Mouse (Mus musculus) urinary bladder, postnatal 14 days (tissue): Measurements from ENCODE around the gene Prss54.

ENCODE experiments used
- DNase-seq: peaks from one replicate; pipeline ENCODE4 v3.0.0; 2021; ENCODE audit warnings: low spot score

The Prss54 gene

DNA sequence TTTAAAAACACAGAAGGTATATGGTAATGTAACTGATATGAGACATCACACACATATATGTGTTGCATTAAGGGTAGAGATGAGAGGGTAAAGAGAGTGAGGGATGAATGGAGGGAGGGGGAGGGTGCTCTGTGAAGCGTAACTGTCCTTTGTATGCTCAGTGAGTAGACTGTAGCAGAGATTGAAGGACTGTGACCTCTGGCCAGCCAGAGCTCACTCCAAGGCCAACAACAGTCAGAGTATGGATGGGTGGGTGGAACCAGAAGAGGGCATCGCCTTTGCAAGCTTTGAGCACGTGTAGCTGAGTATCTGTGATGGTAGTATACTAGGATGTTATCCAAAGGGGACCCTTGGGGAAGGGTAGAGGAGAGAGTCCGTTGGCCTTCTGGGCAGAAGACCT is 24.6 kb downstream of the Prss54 start:
- no peak for DNase-seq

DNA sequence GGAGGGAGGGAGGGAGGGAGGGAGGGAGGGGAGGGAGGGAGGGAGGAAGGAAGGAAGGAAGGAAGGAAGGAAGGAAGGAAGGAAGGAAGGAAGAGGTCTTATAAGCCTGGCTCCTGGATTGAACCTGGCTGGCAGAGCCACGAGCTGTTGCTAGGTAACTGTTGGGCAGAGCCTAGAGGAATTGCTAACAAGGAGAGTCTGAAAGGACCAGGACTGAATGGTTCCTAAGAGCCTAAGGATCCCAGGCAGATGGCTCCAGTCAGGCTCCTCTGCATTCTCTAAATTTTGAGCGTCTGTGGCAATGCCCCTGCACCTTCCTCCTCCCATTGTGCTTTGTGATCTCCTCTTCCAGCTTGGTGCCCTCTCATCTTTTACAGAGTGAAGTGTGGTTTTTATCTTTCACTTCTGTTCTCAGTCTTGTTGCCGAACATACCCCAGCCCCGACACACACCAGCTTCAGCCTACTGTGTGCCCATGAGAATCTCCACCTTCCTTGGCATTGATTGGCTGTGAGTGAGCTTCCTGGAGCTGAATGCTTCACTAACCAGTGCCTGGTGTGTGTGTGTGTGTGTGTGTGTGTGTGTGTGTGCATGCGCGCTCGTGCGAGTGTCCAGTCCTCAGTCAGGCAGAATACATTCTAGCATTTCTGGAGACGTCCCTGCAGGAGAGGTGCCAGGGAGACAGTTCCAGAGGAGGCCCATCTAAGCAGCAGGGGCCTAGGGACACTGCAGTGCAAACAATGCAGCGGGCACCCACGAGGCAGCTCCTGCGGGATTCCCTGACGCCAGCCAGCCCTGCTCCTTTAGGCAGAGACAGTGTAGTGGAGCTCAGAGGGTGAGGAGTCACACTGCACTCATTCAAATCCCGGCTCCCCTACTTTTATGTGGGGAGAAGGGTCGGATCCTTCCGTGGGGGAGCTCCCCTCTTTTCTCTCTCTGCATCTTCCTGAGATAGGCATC is 26.0 kb downstream of the Prss54 start:
- DNase-seq: no peak

DNA sequence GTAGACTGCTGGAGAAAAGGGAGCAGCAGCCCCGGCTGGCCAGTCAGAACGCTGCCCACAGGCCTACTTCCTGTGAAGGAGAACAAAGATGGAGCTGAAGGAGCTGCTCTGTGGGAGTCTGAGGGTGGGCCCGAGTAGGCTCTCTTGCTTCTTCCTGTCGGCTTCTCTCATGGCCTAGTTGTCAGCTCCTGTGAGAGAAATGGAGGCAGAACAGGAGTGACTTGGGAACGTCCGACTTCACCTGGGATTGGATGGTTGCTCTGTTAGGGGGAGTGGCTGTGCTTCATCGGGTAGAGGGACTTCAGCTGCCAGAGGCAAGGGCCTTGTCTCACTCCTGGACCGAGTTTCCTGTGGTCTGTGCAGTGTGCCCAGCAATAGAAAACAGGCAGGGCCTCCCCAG is 28.2 kb downstream of the Prss54 start:
- no peak for DNase-seq

DNA sequence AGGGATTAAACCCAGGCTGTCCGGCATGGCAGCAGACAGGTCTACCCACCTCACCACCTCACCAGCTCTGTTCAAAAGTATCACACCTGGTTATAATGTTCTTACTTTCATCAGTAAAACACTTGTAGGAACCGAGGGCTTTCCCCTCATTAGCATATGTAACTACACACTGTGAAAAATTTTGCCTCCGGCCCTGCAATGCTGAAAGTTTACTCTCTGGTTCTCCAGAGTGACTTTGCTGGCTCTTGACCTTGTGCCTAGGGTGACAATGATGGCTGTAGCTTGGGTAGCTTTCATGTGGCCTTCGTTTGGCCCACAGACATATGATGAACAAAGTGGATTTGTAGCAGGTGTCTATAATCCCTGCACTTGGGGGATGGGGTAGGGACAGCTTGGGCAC is 29.2 kb downstream of the Prss54 start:
- DNase-seq: no peak

DNA sequence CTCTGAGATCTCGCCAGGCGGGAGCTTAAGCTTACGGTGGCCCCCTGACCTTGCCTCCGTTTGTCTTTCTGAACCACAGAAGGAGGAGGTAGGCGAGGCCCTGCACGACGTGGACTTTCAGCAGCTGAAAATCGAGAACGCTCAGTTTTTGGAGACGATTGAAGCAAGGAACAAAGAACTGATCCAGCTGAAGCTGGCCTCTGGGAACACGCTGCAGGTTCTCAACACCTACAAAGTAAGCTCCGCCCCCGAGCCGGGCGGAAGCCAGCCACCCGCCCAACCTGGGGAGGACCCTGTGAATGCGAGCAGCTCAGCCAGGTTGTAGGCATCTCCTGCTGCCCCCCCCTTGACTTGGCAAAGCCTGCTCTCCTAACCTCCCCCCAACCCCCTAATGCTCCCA is 30.3 kb downstream of the Prss54 start:
- no peak for DNase-seq

DNA sequence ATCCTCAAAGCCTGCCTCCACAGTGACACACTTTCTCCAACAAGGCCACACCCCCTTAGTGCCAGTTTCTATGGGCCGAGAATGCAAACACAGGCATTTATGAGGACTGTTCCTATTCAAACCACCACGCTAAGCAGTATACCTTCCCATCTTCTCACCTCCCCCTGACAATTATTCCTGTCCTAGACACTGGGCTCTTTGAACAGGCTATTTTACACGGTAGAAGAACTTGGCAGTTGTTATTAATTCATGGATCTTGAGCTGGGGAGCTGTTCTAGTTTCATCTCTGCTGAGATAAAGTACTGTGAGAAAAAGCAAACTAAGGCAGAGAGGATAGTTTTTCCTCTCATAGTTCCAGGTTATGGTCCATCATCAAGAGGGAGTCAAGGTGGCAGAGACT is 33.1 kb downstream of the Prss54 start:
- no peak for DNase-seq

DNA sequence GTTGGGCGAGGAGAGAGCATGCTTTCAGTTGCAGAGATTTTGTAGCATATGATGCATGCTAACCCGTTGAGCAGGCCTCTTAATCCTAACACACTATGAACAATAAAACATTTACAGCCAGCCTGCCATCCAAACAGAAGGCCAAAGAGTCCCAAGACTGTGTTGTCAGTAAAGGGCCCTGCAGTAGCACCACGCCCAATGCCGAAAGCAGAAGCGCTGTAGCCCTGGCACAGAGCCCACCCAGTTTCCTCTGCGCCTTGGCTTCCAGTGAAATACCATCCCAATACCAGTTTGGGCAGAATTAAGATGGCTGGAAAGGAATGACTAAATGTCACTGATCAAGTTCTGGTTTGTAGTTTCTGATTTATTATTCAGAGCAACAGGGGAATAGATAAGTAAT is 33.9 kb downstream of the Prss54 start:
- DNase-seq: no peak

DNA sequence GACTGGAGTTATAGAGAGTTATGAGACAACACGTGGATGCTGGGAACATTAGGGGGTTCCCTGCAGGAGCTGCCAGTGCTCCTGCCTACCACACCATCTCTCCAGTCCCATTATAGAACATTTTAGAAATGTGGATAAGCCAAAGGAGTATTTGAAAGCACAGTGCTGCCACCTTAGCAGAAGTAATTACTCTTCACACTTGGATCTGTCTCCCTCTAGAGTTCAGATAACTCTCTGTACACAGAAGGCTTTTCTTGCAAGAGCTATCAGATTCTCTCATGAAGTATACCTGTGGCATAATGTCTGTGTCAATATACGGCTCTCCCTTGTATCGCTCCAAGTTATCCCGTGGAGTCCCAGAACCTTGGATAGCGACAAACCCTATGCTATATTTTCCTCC is 36.7 kb downstream of the Prss54 start:
- DNase-seq: no peak

DNA sequence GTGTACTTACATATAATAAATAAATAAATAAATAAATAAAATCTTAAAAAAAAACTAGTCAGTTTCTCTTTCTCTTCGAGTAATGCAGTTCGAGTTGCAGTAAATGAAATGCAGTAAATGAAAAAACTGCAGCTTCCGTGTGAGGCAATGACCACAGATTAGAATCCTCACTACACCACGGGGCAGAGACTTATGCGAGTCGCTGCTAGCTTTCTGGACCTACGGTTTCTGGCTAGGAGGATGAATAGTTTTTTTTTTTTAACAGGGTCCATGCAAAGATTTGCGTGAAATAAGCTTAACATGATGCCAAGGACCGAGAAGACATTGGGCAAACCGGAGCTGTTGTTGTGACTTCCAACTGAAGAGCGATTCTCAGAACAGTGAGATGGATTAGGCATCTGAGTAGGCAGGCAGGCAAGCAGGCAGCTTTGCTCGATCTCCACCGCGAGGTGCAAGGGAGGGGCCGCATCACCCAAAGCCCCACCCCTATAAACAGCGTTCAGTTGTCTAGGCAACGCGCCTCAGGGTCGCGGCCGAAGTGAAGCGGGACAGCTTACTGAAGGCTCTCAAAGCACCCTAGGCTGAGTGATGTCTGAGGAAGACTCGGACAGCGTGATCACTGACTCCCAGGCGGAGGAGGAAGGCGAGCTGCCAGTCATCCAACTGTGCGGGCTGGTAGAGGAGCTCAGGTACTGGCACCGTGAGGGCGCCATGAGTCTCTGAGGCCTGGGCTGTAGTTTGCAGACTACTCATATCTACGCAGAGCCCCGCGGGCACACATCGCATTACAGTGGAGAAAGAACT is 42.4 kb downstream of the Prss54 start, which contains the start of gene Ccdc113:
Gene Ccdc113, plus strand, starts transcription at position 502 of the 804 bp plus-strand sequence.
- DNase-seq: peak; percentile 59

DNA sequence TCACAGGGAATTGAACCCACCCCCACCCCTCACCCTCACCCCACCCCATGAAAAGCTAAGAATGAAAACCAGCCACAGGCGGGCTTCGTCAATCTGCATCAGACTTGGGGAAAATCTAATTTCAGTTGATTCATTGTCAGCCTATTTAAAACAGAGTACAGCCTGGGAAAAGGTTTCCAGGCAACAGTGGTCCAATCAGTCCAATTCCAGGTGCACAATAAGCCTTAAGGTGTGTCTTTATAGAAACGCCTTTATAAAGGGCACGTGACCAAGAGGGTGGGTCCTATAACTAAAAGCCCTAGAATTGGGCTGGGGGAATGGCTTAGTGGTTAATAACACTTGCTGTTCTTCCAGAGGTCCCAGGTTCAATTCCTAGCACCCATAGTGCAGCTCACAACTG is 43.9 kb downstream of the Prss54 start:
- no peak for DNase-seq

DNA sequence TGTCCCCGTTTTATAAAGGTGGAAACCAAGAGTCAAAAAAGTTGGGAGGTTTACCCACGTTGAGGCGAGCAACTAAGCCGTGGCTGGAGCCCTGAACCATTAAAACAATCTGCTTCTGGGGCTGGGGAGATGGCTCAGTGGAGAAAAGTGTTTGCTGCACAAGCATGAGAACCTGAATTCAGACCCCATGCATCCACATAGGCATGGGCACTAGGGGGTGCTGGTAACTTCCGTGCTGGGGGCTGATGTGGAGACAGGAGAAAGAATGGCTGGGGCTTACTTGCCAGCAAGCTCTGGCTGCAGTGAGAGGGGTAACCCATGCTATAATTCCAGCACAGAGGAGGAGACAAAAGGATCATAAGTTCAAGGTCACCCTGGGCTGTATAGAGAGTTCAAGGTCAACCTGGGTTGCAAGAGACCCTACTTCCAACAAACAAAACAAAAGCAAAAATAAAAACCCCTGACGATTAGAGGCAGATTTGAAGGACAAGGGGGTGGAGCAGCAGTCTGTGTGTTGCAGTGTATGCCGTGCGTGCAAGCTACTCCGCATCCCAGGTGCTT is 47.3 kb downstream of the Prss54 start:
- no peak for DNase-seq

DNA sequence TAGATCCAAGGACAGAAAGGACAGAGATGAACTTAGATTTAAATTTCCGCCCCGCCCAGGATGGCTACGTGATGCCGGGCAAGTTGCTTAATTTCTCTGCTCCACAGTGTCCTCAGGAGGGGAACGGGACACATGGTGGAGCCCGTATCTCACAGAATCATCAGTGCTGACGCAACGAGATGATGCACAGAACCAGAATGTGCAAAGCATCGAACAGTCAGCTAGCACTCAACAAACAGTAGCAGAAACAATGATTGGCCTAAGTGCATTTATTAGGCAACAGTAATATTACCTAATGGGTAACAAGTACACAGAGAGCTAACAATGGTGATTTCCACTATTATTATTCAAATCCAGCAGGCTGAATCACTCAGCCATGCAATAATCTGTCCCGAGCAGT is 47.9 kb downstream of the Prss54 start:
- no peak for DNase-seq

DNA sequence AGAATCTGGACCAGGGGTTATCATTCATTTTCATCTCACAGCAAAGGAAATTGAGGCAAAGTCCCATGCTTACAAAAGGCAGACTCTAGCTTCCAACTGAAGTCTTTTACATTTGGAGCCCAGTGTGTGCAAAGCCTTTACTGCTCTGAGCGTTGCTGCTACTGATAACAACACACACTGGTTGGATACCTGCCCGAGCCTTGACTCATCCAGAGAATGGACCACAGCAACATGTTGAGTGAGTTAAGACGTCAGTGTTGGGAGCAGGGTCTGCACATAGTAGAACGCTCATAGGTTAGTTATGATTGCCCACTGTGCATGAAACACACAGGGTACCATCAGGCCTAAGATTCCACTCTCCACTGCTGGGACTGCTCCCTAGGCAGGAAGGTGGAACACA is 52.1 kb downstream of the Prss54 start:
- DNase-seq: no peak

DNA sequence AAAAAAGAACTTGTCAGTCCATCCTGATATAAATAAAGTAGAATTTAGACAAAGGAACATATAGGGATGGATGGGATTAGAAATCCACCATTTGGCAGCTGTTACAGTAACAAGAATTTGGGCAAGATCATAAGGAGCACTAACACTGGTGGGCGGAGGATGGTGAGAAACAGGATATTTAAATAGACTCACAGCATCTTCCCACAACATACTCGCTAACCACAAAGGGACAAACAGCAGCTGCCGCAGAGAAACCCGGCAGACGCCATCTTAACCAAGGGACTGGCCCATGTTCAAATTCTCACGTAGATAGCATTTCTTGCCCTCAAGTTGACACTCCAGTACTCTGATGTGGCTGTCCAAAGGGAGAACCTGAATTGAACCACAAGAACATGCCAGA is 59.2 kb downstream of the Prss54 start:
- DNase-seq: no peak

DNA sequence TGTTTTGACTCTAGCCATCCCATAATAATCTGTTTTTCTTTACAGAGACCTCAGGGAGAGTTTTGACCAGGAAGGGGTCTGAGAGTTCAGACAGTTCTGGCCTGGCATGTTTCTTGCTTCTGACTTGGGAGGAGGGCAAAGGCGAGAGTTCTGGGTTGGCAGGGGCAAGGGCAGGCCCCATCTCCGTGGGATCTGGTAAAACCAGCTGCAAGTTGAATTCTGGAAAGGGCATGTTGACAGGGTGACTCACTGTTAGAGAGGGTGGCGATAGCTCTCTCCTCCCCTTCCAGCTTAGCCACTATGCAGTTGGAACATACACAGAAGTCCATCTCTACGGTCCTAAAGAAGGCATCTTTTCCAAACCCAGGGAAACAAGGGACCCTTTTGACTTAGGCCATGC is 62.9 kb downstream of the Prss54 start:
- DNase-seq: peak; percentile 80

DNA sequence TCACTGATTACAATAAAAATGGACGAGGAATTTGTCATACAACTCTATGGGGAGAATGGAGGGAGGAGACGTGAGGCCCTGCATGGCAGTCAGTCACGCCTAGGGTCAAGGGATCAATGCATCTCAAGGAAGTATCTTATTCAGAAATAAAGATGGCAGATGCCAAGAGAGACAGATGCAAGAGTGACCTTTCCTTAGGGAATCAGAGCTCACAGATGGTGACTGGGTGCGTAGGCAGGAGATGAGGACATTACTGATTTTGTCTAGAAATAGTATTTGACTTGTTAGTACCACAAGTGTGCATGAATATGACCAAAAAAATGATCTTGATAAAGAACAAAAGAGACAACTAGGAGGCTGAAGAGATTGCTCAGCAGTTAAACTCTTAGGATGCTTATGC is 63.9 kb downstream of the Prss54 start:
- no peak for DNase-seq
